Mouse (Mus musculus): Measurements from ENCODE around the gene Pdzd7. TPM values are rescaled to one million over a fixed set of nuclear protein-coding genes. Genes with fewer than 3 reads are reported as not detected.

Gene Pdzd7
- polyA plus RNA-seq, 1 experiment from 2014 or later, result not detected

GRCm38 (mm10) chr19:45015518-45016281 lies 29.8 kb downstream of the Pdzd7 start:
- Histone ChIP-seq H3K4me3 (ENCODE audit: low read depth, low read length) (peak overlapping the region; percentile 59), H3K9me3 (ENCODE audit: low read length) (no peaks in the 10 kb centered on the region), H3K27ac (ENCODE audit: low read depth) (peak overlapping the region; percentile 87), H3K4me1 (ENCODE audit: insufficient read depth) (peaks cover 36% of the 10 kb centered on the region), H3K9ac (replicated peaks) (peak overlapping the region; percentile 72), H3K36me3 (replicated peaks; ENCODE audit: insufficient read depth, low read length) (peaks cover 16% of the 10 kb centered on the region), H3K4me2 (ENCODE audit: low read depth, low read length) (peak overlapping the region; percentile 91), H3K27me3 (ENCODE audit: insufficient read depth, low read length) (no peaks in the 10 kb centered on the region)
- DNase-seq (peak; percentile 68), ATAC-seq (no peak)
- no peak for TF ChIP-seq CTCF (IDR thresholded peaks at IDR 0.05; ENCODE audit: low read depth)
- no peak for TF ChIP-seq EP300 (IDR thresholded peaks at IDR 0.05; ENCODE audit: low read depth)
- 1% methylated on average over 34 of the region's 34 CpGs for WGBS (ENCODE audit: insufficient replicate concordance)

GRCm38 (mm10) chr19:45014981-45015402 lies 30.5 kb downstream of the Pdzd7 start:
- ATAC-seq, result peak; percentile 55
- Histone ChIP-seq H3K9ac (replicated peaks) (peak overlapping the region; percentile 72), H3K4me2 (ENCODE audit: low read depth, low read length) (peak overlapping the region; percentile 91), H3K27me3 (ENCODE audit: insufficient read depth, low read length) (no peaks in the 10 kb centered on the region), H3K4me3 (ENCODE audit: low read depth, low read length) (peak overlapping the region; percentile 59), H3K36me3 (replicated peaks; ENCODE audit: insufficient read depth, low read length) (peaks cover 22% of the 10 kb centered on the region), H3K9me3 (ENCODE audit: low read length) (no peaks in the 10 kb centered on the region), H3K27ac (ENCODE audit: low read depth) (peak overlapping the region; percentile 87), H3K4me1 (ENCODE audit: insufficient read depth) (peaks cover 36% of the 10 kb centered on the region)
- under 1% methylated on average over 24 of the region's 25 CpGs for WGBS (ENCODE audit: insufficient replicate concordance)
- DNase-seq, result peak; percentile 60
- TF ChIP-seq CTCF (IDR thresholded peaks at IDR 0.05; ENCODE audit: low read depth) (no peak), EP300 (IDR thresholded peaks at IDR 0.05; ENCODE audit: low read depth) (no peak)

- Histone ChIP-seq H3K27me3 (ENCODE audit: insufficient read depth, low read length) (no peaks in the 10 kb centered on the region), H3K9me3 (ENCODE audit: low read length) (no peaks in the 10 kb centered on the region), H3K4me2 (ENCODE audit: low read depth, low read length) (peak within 1 kb of the TSS; percentile 91), H3K36me3 (replicated peaks; ENCODE audit: insufficient read depth, low read length) (peaks cover 22% of the 10 kb centered on the region), H3K4me3 (ENCODE audit: low read depth, low read length) (peak within 1 kb of the TSS; percentile 59), H3K4me1 (ENCODE audit: insufficient read depth) (peaks cover 36% of the 10 kb centered on the region), H3K27ac (ENCODE audit: low read depth) (peak within 1 kb of the TSS; percentile 87), H3K9ac (replicated peaks) (peak within 1 kb of the TSS; percentile 72)
- WGBS (ENCODE audit: insufficient replicate concordance), result 10% methylated on average over 10 of the region's 10 CpGs
- TF ChIP-seq CTCF (IDR thresholded peaks at IDR 0.05; ENCODE audit: low read depth), result no peak
- peak; percentile 57 for ATAC-seq
- DNase-seq, result no peak
Observed at GRCm38 (mm10) chr19:45014335-45014971, 31.1 kb downstream of the Pdzd7 start, which contains the start of gene Lzts2. Lzts2 (plus strand) TSS chr19:45014414.

GRCm38 (mm10) chr19:45013581-45014225 lies 31.8 kb downstream of the Pdzd7 start:
- Histone ChIP-seq H3K9ac (replicated peaks) (no peak overlapping the region), H3K4me2 (ENCODE audit: low read depth, low read length) (peak overlapping the region; percentile 91; the same call in 1 of the 2 replicates), H3K27me3 (ENCODE audit: insufficient read depth, low read length) (no peaks in the 10 kb centered on the region), H3K9me3 (ENCODE audit: low read length) (no peaks in the 10 kb centered on the region), H3K4me1 (ENCODE audit: insufficient read depth) (peaks cover 36% of the 10 kb centered on the region), H3K27ac (ENCODE audit: low read depth) (peak overlapping the region; percentile 87), H3K4me3 (ENCODE audit: low read depth, low read length) (no peak overlapping the region), H3K36me3 (replicated peaks; ENCODE audit: insufficient read depth, low read length) (peaks cover 25% of the 10 kb centered on the region)
- ATAC-seq, result no peak
- WGBS (ENCODE audit: insufficient replicate concordance), result 48% methylated on average over 6 of the region's 6 CpGs
- no peak for DNase-seq
- TF ChIP-seq CTCF (IDR thresholded peaks at IDR 0.05; ENCODE audit: low read depth) (no peak), EP300 (IDR thresholded peaks at IDR 0.05; ENCODE audit: low read depth) (no peak)

GRCm38 (mm10) chr19:45012636-45013035 lies 32.9 kb downstream of the Pdzd7 start:
- Histone ChIP-seq H3K27ac (ENCODE audit: low read depth) (no peak overlapping the region), H3K9ac (replicated peaks) (no peak overlapping the region), H3K9me3 (ENCODE audit: low read length) (no peaks in the 10 kb centered on the region), H3K27me3 (ENCODE audit: insufficient read depth, low read length) (no peaks in the 10 kb centered on the region), H3K4me2 (ENCODE audit: low read depth, low read length) (no peak overlapping the region), H3K4me3 (ENCODE audit: low read depth, low read length) (no peak overlapping the region), H3K36me3 (replicated peaks; ENCODE audit: insufficient read depth, low read length) (peaks cover 25% of the 10 kb centered on the region), H3K4me1 (ENCODE audit: insufficient read depth) (peaks cover 41% of the 10 kb centered on the region)
- DNase-seq (no peak), ATAC-seq (no peak)
- 55% methylated on average over 6 of the region's 6 CpGs for WGBS (ENCODE audit: insufficient replicate concordance)
- TF ChIP-seq CTCF (IDR thresholded peaks at IDR 0.05; ENCODE audit: low read depth), result peak; percentile 60
- TF ChIP-seq EP300 (IDR thresholded peaks at IDR 0.05; ENCODE audit: low read depth), result no peak

GRCm38 (mm10) chr19:45012219-45012618 lies 33.3 kb downstream of the Pdzd7 start:
- H3K27ac ChIP-seq (ENCODE audit: low read depth), result no peak overlapping the region

More at GRCm38 (mm10) chr19:45012219-45012618, 33.3 kb downstream of the Pdzd7 start:
- H3K27me3 ChIP-seq (ENCODE audit: insufficient read depth, low read length), result no peaks in the 10 kb centered on the region
- ATAC-seq, result no peak
- H3K4me2 ChIP-seq (ENCODE audit: low read depth, low read length), result no peak overlapping the region
- H3K36me3 ChIP-seq (replicated peaks; ENCODE audit: insufficient read depth, low read length), result peaks cover 25% of the 10 kb centered on the region
- peaks cover 44% of the 10 kb centered on the region for H3K4me1 ChIP-seq (ENCODE audit: insufficient read depth)
- no peaks in the 10 kb centered on the region for H3K9me3 ChIP-seq (ENCODE audit: low read length)
- TF ChIP-seq CTCF (IDR thresholded peaks at IDR 0.05; ENCODE audit: low read depth) (no peak), EP300 (IDR thresholded peaks at IDR 0.05; ENCODE audit: low read depth) (no peak)
- DNase-seq, result no peak
- no peak overlapping the region for H3K4me3 ChIP-seq (ENCODE audit: low read depth, low read length)
- WGBS (ENCODE audit: insufficient replicate concordance), result 85% methylated on average over 8 of the region's 8 CpGs
- no peak overlapping the region for H3K9ac ChIP-seq (replicated peaks)
